Mouse (Mus musculus) cerebellum, postnatal 36 days (tissue): ENCODE data around the gene Krba1.
A peak's percentile ranks its signal among the peaks of the same experiment; 100 is the strongest.

ENCODE experiments used
- DNase-seq, 2 experiments: peaks; one replicate each; pipeline ENCODE4 v3.0.0; 2021 to 2022; ENCODE audit warnings: mixed read lengths in 2 of 2

Gene Krba1

DNA sequence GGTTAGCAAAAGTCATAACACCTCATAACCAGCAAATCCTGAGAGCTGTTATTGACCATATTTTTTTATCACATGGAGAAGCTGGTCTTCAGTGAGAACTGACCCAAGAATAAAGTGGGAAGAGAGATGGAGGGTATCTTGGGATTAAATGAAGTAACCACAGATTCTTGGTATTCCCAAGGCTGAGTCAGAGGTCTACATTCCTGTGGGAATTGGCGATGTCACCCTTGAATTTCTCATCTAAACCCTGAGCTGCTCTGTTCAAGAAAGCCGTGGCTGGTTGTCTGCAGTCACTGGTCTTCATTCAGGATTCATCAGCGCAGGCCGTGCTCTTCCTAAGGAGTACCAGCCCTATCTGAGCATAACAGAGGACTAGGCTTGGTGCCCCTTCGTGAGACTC, 31.6 kb downstream of the Krba1 start:
- DNase-seq = no peak

DNA sequence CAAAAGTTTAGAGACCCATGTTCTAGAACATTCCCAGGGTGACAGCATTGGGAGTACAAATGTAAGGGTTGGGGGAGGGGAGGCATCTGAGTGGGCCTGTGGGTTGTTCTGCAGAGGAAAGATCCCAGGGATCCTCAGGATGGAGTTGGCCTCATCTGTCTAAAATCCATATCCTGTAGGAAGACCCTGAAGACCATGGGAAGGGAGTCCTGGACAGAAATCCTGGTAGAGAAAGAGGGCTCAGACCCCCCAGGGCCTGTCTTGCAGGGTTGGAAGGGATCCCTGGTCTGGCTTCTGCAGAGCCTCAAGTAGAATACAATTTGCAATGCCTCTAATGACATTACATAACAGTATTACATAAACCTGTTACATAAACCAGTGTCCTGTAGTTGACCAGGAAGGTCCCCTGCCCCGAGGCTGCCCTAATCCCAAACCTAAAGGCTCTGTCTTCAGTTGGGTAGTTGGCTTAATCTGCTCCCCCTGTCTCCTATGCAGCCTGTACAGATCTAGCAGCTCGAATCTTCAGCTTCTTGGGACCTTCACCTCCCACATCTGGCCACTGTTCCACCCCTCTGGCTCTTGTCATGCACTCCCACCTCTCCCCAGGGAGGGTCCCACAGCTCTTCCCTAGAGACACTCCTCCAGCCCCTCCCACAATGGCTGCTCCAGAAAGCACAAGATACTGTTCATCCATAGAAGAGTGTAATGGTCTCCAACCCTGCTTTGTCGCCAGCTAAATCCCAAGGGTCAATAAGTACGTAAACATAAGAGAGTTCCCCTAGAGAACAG, 33.6 kb downstream of the Krba1 start:
- DNase-seq = peak in 1 of 2 experiments; percentile 46

DNA sequence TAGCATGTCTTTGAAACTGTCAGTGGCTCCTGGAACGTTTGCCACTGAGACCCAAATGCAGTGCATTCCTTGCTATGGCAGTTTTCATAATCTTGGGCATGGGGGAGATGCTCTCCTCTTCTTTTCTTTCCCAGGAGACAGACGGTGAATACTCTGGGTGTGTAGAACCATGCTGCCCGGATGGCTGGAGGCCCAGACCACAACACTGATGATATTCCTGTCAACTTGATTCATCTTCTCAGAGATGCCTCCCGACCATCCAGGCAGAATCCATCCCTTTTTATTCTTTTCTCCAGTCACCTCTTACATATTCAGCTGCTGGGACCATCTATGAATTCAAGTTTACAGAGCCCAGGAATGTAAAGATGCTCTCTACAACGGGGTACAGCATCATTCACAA, 35.4 kb downstream of the Krba1 start:
- DNase-seq = no peak

DNA sequence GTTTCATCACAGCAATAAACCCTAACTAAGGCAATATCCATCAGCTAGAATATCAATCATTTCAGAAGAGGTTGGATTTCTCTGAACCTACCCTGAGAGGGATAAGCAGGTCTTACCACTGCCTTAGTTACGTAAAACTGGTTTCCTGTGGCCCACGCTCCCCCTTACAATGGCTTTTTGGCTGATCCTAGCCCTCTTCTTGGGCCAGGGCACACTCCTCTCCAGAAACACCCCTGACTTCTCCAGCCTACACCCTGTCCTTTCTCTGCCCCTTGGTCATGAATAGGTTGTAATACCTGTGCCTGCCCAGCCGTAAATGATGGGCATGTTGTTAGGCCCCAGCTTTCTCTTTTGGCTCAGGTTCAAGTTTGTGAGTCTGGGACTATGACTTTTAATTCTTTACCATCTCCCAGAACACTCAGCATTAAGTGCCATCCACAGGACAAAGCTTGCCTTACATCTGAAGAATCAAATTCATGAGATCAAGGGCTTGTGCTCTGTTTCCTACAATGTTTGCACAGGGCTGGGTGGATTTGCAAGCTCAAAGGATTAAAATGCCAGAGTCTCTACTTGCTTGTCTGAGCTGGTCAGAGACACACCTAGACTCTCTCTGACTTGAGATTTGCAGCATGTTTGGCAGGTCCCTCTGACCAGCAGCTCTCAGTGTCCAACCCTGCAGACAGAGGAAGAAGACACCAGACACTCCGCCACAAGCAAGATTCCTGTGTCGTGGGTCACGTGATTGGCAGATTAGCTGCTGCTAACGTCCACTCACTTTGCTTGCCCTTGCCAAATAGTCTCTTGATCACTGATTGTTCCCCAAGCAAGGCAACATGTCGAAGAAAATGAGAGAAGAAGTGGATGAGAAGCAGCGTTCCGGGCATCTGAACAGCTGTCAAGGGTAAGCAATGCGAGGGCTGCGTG, 37.8 kb downstream of the Krba1 start:
- no peak for DNase-seq

DNA sequence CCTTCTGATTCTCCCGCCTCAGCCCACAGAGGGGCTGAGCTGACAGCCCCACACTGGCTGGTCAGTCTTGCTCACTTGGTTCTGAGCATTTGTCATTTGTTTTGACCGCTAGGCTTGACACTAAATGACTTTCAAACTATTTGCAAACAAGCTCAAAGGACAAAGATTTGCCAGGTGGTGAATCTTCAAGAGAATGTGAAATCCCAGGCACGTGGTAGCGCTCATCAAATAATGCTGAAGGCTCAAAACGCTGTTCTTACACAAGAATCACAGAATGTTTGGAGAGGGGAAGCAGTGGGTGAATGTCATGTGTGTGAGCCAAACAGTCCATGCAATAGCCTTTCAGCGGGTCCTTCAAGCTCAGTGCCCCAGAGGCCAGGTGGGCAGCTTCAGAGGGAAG, 39.3 kb downstream of the Krba1 start:
- no peak for DNase-seq

DNA sequence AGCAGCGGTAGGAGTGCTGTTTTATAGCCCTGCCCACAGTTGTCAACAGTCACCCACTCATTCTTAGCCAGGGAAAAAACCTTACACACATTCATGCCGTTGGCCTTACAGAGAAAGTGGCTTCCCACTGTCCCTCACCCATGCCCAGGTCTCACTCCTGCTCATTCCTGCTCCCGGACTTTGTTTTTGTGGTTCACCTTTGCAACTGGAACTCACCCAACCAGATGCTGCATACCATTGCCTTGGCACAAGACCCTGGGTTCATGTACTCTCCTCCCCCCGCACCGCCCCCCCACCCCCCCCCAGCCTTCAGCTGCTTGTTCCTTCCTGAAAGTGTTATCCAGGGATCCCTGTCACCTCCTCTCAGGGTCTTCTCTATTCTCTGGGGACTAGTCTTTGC, 39.7 kb downstream of the Krba1 start:
- DNase-seq = no peak

DNA sequence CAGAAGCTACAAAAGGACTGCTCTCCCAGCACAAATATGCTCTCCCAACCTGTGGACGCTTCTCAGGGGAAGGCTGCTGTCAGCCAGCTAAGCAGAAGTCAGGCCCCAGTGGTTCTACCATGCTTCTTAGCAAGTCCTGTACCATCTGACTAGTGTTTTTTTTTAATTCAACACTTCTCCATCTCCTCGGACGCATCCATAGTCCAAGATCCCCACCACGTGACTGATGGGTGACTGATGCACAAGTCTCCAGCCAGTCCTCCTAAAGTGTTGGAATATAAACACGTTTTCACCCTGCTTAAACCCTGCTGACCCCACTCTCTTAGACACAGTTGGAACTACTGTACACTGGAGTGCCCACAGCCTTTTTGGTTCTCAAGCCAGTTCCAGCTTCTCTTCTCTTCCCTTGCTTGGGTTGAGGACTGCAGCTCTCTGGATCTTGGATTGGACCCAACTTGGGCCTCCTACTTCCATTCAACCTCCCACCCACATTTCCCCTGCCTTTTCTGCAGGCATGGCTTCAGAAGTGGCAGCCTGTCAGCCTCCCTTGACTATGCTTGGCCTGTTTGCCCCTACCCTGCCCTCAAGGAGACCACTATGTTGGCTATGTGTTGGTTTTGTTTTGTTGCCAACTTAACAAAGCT, 40.4 kb downstream of the Krba1 start:
- DNase-seq = no peak

DNA sequence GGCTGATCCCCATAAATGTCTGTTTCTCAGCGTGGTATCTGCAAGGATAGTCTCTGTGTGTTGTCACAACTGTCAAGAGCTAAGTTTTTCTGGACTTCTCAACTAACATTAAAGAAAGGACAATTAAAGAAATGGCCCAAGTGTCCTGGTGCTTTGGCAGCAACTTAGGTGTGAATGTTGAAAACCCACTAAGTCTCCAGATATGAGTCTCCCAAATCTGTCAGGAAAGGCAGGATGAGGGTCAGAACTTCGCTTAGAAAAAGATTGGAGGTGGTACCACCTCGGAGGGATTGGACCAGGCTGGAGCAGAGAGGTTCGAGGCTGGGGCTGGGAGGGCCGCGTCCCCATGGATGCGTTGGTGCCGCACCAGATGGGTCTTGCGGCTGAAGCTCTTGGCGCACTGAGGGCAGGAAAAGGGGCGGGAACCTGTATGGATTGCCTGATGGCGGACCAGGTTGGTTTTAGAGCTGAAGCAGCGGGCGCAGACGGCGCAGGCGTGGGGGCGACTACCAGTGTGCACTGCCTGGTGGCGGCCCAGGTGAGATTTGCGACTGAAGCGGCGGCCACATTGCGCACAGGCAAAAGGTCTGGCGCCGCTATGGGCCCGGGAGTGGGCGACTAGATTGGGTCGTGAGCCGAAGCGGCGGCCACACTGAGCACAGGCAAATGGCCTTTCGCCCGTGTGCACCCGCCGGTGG, 42.4 kb downstream of the Krba1 start:
- peak; percentile 67 to 71 for DNase-seq

DNA sequence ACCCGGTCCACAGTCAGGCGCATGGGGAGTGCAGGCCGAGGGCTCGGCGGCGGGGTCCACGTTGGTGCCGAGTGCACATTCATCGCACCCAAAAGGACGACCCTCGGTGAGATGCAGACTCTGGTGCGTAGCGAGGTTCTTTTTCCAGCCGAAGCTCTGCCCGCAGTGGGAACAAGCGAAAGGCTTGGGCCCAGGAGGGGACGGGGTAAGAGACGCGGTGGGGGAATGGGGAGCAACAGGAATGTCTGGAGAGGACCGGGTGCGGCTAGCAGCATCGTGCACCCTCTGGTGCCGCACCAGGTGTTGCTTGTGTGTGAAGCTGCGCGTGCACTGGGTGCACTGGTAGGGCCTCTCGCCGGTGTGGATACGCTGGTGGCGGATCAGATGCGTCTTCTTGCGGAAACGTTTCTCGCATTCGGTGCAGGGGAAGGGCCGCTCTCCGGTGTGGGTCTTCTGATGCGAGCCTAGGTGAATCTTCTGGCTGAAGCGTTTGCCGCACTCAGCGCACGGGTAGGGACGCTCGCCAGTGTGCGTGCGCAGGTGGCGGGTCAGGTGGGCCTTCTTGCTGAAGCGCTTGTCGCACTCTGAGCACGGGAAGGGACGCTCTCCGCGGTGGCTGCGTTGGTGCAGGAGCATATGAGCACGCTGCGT, 43.2 kb downstream of the Krba1 start:
- DNase-seq = peak; percentile 73 to 77

DNA sequence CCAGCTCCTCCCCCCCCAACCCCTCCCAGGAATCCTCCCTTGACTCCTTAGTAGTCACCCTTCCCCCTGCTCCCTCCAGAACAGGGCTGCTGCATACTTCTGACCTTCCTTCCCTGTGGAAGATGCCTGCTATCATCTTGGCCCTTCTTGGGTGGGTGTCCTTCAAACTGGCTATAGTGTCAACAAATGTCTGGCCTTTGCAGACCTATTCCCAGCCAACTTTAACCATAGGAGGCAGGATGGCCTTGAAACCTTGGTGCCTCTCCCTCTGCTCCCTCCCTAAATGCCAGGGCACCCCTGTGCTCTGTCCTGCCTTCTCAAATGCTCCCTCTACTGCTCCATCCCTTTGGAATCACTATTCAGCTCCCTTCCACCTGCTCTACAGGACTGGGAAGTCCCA, 44.3 kb downstream of the Krba1 start:
- no peak for DNase-seq

DNA sequence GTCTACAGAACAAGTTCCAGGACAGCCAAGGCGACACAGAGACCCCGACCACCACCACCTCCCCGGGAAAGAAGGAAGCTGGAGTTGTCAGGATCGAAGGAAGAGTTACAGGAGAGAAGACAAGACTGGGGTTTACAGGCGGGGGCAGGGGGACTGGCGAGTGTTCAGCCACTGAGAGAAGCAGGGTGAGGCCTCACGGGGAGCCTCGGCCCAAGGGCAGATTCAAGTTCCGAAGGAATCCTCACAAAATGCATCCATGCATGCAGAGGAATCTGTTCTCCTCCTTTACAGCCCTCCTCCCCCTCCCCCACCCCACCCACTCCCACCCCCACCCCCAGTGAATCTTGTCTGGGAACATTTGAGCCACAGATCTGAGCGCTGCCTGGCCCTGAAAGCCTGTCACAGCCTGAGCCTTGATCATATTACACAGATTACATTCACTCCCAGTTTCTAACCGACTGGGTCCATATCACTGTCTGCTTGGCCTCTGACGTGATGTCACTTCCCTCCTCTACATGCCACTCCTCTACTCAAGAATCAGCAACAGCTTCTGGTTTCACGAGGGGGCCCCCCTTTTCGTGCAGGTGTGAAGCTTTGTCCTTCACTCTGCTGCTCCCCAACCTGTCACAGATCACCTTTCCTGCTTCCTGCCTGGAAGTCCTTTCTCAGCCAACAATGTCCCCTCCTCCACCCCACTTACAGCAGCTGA, 45.1 kb downstream of the Krba1 start:
- no peak for DNase-seq

DNA sequence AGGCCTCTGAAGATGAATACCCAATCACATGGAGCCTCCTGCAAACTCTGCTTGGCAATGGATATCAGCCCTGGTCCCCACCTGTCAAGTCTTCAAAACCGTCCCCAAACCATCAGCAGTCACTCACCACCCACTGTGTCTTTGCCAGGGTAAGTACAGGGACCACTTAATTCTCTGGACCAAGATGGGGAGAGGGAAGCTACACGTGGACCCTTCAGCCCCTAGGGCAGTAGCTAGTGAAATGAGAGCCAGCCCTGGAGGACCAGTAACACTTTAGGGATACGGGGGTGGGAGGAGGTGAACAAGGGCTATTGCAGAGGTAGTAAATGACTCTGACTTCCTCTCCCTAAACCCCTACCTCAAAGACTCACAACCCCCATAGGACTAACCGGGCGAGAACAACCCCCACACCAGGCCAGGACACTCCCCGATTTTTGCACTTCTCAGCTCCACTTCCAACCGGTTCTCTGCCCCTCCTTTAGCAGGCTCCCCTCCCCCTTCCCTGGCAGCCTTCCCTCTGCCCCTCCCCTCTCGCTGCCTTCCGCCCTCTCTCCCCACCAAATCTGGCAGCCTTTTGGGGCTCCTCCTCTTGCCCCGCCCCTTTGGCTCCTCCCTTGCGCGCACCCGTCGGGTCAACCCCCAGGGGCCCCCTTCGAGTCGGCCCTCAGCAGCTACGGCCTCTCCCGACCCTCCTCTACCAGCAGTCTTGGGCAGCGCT, 48.4 kb downstream of the Krba1 start:
- peak; percentile 82 to 92 for DNase-seq

DNA sequence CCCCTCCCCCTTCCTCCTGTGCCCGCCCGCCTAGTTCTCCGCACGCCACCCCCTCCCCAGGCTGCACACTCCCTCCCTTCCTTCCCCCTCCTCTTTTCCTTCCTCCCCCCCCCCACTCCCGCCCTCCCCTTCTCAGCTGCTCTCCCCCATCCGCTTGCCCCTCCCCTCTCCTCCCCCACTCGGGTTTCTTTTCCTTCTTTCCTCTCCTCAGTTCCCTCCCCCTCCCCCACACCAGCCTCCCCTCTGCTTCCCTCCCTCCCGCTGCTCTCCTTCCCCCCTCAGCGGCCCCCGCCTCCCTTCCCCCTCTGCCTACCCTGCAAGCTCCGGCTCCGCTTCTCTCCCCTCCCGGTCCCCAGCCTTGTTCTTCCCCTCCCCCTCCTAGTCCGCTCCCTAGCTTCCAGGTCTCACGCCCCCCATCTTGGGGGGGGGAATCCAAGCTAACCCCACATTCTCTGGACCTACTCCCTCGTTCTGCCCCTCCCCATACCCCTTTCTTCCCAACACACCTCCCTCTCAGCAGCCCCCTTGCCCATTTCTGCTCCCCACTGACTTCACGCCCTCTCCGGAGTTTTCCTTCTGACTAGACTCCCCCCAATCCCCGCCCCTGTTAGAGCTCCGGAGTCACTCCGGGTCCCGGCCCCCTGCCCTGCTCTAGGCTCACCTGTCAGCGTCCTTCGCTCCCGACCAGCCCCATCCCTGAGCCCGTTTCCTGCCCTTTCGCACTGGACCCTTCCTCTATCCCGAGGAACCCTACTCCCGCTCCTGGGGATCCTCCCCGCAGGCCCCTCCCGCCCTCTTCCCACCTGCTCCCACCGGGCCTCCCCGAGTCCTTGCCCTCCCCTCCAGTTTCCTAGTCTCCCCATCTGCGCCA, 49.2 kb downstream of the Krba1 start:
- DNase-seq = peak; percentile 53 to 75

DNA sequence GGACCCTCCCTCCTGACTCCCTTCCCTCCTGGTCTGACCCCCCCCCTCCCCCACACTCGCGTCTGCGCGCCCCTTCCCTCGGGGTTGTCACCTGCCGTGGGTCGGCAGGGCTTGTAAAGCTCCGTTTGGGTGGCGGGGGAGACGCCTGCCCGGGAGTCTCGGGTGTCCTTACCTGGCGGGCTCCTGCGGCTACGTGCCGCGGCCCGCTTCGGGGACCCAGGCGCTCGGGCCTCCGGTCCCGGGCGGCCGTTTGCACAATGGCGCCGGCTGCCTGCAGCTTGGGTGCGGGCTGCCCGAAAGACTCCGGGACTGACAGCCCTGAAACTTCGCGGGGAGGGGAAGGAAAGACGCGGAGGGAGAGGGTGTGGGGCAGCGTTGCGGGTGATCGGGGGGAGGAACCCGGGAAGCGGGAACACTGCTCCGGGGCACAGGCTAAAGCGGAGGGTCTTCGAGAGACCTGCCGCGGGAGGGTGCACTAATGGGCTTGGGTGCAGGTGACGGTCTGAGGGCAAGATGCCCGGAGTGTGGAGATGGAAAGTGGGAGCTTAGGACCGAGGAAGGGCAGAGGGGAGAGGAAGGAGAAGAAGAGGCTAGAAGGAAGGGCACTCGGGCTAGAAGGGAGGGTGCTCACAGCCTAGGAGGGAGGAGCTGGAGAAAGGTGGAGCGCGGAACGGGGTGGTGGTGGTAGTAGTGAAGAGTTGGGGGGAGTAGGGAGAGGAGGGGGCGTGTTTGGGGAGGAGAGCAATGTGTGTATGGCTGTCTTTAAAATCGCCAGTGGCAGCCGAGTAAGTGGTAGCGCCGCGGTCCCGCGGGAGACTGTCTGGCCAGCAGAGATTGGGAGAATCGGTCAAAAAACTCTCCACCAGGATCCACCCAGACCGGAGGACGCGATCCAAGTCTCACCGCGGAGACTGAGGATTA, 50.1 kb downstream of the Krba1 start, which contains the start of gene Zfp467:
Gene Zfp467 (minus strand): TSS at position 645 of the 921 bp plus-strand sequence.
- peak; percentile 63 to 65 for DNase-seq

DNA sequence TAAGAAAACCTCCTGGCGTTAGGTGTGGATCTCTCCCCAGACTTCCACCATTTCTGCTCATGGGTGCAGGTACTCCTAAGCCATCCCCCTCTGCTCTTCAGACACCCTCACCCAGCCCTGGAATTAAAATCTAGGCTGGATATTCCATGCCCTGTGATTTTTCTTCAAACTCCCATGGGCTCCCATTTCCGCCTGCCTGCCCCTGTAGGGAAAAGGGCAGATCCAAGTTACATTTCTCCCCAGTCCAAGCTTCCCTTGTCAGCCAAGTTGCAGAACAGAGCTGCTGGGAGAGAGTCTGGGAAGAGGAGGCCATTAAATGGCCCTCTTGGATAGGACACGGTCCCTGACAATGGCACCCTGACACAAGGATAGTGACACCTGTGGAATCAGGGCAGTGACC, 50.9 kb downstream of the Krba1 start:
- DNase-seq = no peak

DNA sequence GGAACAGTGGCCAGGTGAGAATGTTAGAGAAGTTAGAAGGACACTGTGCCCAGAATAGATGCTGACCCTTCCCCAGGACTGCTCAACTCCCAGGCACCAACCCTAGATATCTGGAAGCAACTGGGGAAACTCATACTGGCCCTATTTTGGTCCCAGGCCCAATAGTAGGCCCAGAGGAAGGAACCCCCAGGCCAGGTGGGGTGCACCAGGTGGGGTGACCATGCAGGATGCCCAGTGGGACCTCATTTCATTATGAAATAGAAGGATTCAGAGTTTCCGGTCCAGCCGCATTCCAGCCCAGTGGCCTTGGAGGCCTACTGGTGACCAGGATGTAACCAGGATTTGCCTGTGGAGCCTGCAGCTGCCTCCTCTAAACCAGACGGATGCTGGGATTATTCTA, 51.5 kb downstream of the Krba1 start:
- no peak for DNase-seq

DNA sequence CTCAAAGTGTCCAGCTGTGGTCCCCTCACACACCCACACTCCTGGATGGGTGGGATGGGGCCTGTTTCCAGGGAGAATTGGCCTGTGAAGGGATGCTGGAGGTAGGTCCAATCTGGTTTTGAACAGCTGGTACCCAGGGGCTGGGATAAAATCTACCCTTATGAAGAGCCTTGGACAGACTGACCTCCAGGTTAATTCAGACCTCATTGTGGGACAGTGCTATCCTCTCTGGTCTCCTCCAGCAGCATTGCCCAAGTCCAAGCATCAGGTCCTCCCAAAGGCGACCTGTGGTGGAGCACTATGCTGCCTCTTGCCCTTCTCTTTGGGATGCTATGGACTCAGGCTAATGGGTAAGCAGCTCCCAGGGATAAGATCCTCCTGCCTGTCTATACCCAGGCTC, 52.5 kb downstream of the Krba1 start, which contains the start of gene Sspo:
Gene Sspo (plus strand): TSS at position 301 of the 400 bp plus-strand sequence.
- DNase-seq = no peak

DNA sequence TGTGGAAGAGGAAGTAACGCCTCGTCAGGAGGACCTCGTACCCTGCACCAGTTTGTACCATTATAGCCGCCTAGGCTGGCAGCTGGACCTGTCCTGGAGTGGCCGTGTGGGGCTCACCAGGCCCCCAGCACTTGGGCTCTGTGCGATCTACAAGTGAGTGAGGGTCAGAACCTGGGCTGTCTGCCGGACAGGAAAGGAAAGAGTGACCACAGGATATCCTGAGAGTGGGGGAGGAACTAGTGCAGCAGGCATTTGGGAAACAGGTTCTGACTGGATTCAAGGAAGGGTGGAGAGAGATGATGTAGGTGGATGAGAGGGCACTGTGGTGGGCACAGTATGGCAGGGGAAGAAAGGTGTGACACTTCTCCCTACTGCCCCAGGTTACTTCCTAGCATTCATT, 53.1 kb downstream of the Krba1 start:
- DNase-seq = no peak

DNA sequence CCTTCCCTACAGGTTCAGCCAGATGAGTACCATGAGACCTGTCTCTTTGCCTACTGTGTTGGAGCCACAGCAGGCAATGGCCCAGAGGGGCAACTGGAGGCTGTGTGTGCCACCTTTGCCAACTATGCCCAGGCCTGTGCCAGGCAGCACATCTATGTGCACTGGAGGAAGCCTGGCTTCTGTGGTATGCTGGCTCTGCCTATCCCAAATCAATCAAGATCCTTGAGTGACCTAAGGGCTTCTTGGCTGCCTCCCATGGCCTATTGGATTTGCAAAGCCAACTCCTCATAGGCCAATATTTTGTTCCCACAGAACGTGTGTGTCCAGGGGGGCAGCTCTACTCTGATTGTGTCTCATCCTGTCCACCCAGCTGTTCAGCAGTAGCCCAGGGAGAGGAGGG, 56.8 kb downstream of the Krba1 start:
- no peak for DNase-seq
